Mouse (Mus musculus): ENCODE measurements around the gene Tfap2e.

Tfap2e gene

DNA sequence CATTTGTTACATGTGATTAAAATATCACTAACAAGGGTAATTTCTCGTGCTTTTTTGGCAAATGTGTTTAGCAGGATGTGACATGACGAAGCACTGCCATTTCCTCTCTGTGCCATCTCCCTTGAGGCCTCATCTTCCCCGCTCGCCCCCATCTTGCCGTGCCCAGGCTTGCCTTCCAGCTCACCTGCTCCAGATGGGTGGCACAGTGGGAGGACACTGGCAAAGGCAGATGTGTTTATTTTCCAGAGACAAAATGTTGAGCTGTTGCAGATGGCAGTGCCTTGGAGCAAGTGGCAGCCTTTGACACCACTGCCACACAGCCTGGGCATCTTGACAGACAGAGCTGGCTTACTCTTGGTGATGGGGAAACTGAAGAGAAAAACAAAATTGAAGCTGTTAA is 43.0 kb downstream of the Tfap2e start:
- DNase-seq = no peak

DNA sequence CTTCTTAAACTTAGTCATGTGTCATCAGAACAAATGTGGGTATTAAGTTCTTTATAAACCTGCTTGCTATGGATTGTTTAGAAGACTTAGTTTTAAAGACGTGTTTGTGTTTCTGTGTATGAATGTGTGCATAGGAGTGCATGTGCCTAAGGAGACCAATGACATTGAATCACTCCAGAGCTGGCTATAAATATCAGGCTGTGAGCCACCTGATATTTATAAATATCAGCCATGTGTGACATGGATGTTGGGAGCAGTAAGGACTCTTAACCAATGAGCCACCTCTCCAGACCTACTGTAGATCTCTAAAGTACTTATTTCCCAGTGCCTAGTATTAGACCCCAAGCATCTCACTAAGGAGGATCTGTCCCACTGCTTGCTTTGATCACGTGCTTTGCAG is 46.6 kb downstream of the Tfap2e start:
- DNase-seq = no peak

DNA sequence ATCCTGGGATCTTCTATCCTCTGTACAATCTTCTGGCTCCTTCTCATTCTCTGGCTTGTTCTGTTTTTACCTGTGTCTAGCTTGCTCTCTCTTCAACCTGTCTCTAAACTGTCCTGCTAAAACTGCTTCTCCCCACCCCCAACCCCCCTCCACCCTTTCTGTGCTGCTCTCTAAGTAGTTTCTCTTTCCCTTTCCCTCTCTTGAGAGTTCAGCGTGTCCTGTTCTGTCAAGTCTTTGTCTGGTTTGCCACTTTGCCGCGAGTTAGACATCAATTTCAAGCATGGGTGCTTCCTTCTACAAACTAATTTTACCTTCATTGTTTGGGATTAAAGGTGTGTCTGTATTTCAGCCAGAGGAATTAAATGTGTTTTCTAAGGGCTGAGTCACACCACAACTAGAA is 53.0 kb downstream of the Tfap2e start:
- DNase-seq = no peak

DNA sequence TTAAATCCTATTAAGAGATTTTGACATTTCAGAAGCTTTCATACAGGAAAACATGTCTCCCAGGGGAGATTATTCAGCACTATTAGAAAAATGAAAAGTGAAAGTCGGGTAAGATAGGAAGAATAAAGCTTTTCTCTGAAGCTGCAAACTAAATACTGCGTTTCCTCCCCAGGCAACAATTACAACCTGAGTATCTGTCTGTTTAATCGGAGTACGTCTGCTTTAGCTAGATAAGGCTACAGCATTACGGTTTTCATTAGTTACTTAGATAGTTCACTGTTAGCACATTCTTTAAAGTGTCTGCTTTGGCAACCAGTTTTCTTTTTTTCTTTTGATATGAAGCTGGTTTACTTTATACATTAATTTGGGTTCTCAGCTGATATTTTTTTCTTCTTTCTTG is 53.7 kb downstream of the Tfap2e start:
- DNase-seq = no peak

DNA sequence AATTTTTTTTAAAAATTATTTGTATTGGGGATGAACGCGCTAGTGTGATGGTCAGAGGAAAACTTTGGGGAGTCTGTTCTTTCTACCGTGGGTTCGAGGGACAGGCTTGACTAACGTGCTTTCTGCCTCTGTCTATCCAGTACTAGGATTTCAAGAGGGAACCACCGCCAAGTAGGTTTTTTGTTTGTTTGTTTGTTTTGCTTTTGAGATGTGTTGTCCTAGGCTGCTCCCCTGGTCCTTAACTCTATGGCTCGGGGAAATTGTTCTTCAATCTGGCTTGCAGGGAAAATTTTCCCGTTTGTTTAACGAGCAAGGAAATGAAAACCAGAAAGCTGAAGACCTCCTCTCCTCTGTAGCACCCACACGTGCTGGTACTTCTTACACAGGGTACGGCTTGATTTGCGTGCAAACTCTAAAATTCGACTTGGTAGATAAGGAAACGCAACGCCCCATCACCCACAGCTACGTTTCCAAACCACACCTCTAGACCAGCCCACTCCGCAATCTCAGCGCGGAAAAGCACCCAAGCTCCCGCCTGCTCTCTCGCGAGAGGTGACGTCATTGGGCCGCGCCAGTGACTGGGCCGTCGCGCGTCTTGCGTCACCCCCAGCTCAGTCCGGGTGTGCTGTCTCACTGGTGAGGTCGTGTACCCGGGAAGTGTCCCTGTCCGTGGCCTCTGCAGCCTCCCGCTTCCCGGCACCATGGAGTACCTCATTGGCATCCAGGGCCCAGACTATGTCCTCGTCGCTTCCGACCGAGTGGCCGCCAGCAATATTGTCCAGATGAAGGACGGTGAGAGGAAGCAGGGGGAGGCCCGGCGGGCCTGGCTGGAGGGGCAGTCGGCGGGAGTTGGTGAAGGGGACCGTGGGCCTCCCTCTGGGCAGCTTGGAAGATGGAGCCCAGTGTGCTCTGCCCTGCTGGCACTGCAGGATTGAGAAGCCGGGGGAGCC is 58.7 kb downstream of the Tfap2e start, which contains the start of gene Psmb2:
Psmb2 (plus strand) TSS at position 577 of the 950 bp plus-strand sequence.
- peak; percentile 99 for DNase-seq

GRCm38 (mm10) chr4:126667075-126667474 is 69.0 kb downstream of the Tfap2e start:
- no peak for DNase-seq

All from right cerebral cortex, postnatal 4 days (tissue).